Mouse (Mus musculus): ENCODE data around the gene Arl15.

Arl15 gene

GRCm38 (mm10) chr13:114075724-114076384 is 281.5 kb downstream of the Arl15 start:
- DNase-seq, result no peak

GRCm38 (mm10) chr13:114077181-114077580 is 282.9 kb downstream of the Arl15 start:
- no peak for DNase-seq

- no peak for DNase-seq
These were observed 283.4 kb downstream of the Arl15 start for GRCm38 (mm10) chr13:114077584-114078270.

GRCm38 (mm10) chr13:114078851-114079250 is 284.5 kb downstream of the Arl15 start:
- DNase-seq, result no peak

- DNase-seq, result no peak
These were observed 285.4 kb downstream of the Arl15 start for GRCm38 (mm10) chr13:114079751-114080150.

- no peak for DNase-seq
These were observed 286.2 kb downstream of the Arl15 start for GRCm38 (mm10) chr13:114080491-114080890.

GRCm38 (mm10) chr13:114083570-114084138 is 289.3 kb downstream of the Arl15 start:
- no peak for DNase-seq

- DNase-seq, result no peak
These were observed 291.1 kb downstream of the Arl15 start for GRCm38 (mm10) chr13:114085442-114085841.

- no peak for DNase-seq
These were observed 292.0 kb downstream of the Arl15 start for GRCm38 (mm10) chr13:114086325-114086724.

- no peak for DNase-seq
These were observed 292.5 kb downstream of the Arl15 start for GRCm38 (mm10) chr13:114086801-114087200.

- DNase-seq, result no peak
These were observed 293.6 kb downstream of the Arl15 start for GRCm38 (mm10) chr13:114087696-114088465.

- DNase-seq, result no peak
These were observed 296.5 kb downstream of the Arl15 start for GRCm38 (mm10) chr13:114090786-114091185.

GRCm38 (mm10) chr13:114091231-114091630 is 296.9 kb downstream of the Arl15 start:
- no peak for DNase-seq

GRCm38 (mm10) chr13:114094151-114094875 is 300.0 kb downstream of the Arl15 start:
- DNase-seq, result no peak

GRCm38 (mm10) chr13:114095440-114095839 is 301.1 kb downstream of the Arl15 start:
- no peak for DNase-seq

- no peak for DNase-seq
These were observed 302.1 kb downstream of the Arl15 start for GRCm38 (mm10) chr13:114096386-114096785.

- DNase-seq, result no peak
These were observed 306.9 kb downstream of the Arl15 start for GRCm38 (mm10) chr13:114101155-114101554.

- DNase-seq, result no peak
These were observed 311.8 kb downstream of the Arl15 start for GRCm38 (mm10) chr13:114106083-114106482.

- no peak for DNase-seq
These were observed 313.2 kb downstream of the Arl15 start for GRCm38 (mm10) chr13:114107499-114107898.

- no peak for DNase-seq
These were observed 315.1 kb downstream of the Arl15 start for GRCm38 (mm10) chr13:114109441-114109840.

GRCm38 (mm10) chr13:114109845-114110244 is 315.5 kb downstream of the Arl15 start:
- no peak for DNase-seq

GRCm38 (mm10) chr13:114113516-114113915 is 319.2 kb downstream of the Arl15 start:
- no peak for DNase-seq

- no peak for DNase-seq
These were observed 320.3 kb downstream of the Arl15 start for GRCm38 (mm10) chr13:114114586-114114985.
